Mouse (Mus musculus) midbrain, embryonic 15.5 days (tissue): Measurements from ENCODE around the gene 1700129C05Rik. TPM values are rescaled to one million over a fixed set of nuclear protein-coding genes. Genes with fewer than 3 reads are reported as not detected.

Source experiments
- ATAC-seq: fragments of 200-750 bp; cut with Nextera tagmentation; replicated peaks from 2 replicates; pipeline ENCODE4 v1.8.0; 2017; ENCODE audit warnings: moderate TSS enrichment
- H3K27ac ChIP-seq: fragments of 300-500 bp; sonication (generic); 2 replicates; pipeline ENCODE4 v1.5.1; 2015; ENCODE audit warnings: mild to moderate bottlenecking, inconsistent platforms
- H3K27me3 ChIP-seq: fragments of 300-500 bp; sonication (generic); replicated peaks from 2 replicates; pipeline ENCODE4 v1.6.1; 2015; ENCODE audit warnings: inconsistent platforms
- H3K36me3 ChIP-seq: fragments of 300-500 bp; sonication (generic); replicated peaks from 2 replicates; pipeline ENCODE4 v1.6.1; 2015; ENCODE audit warnings: inconsistent platforms
- H3K4me1 ChIP-seq: fragments of 300-500 bp; sonication (generic); 2 replicates; pipeline ENCODE4 v1.6.1; 2015; ENCODE audit warnings: inconsistent platforms
- H3K4me2 ChIP-seq: fragments of 300-500 bp; sonication (generic); 2 replicates; pipeline ENCODE4 v1.6.1; 2015; ENCODE audit warnings: inconsistent platforms, mild to moderate bottlenecking, moderate library complexity
- H3K4me3 ChIP-seq: fragments of 300-500 bp; sonication (generic); 2 replicates; pipeline ENCODE4 v1.5.1; 2015; ENCODE audit warnings: mild to moderate bottlenecking, inconsistent platforms
- H3K9ac ChIP-seq: fragments of 300-500 bp; sonication (generic); 2 replicates; pipeline ENCODE4 v1.6.1; 2015; ENCODE audit warnings: mild to moderate bottlenecking, inconsistent platforms
- H3K9me3 ChIP-seq: fragments of 300-500 bp; sonication (generic); 2 replicates; pipeline ENCODE4 v1.6.1; 2016; ENCODE audit warnings: inconsistent platforms
- WGBS: fragments of 180-500 bp; shearing (Covaris S2); methylation state at CpG from one replicate; pipeline ENCODE4 v1.1.7; 2015; ENCODE audit warnings: mixed read lengths; 5-methylcytosine and 5-hydroxymethylcytosine counted together
- polyA plus RNA-seq: library from polyadenylated mRNA; unstranded; fragments of >200 nt; fragmentation: Nextera tagmentation; extraction: Ambion mirVana; gene quantifications from 2 replicates; pipeline ENCODE4 v1.2.1, GENCODE M21; 2015

Gene 1700129C05Rik
- not detected in 2 replicates for polyA plus RNA-seq

- WGBS = 95% methylated on average over 4 of the region's 4 CpGs
Observed at GRCm38 (mm10) chr14:59142793-59143192, at the start of gene 1700129C05Rik. 1700129C05Rik (minus strand) TSS chr14:59142893.

GRCm38 (mm10) chr14:59186121-59186520 lies 43.4 kb upstream of the 1700129C05Rik start:
- WGBS = 92% methylated on average over 2 of the region's 2 CpGs
- Histone ChIP-seq H3K4me3 (no peak overlapping the region), H3K4me2 (no peak overlapping the region), H3K36me3 (no peaks in the 10 kb centered on the region), H3K4me1 (no peaks in the 10 kb centered on the region), H3K9ac (no peak overlapping the region), H3K9me3 (no peaks in the 10 kb centered on the region), H3K27ac (no peak overlapping the region), H3K27me3 (no peaks in the 10 kb centered on the region)
- ATAC-seq = no peak

More at GRCm38 (mm10) chr14:59142793-59143192, at the start of gene 1700129C05Rik:
- no peak within 1 kb of the TSS for H3K9ac ChIP-seq
- no peak within 1 kb of the TSS for H3K4me2 ChIP-seq
- no peaks in the 10 kb centered on the region for H3K9me3 ChIP-seq
- H3K4me3 ChIP-seq = no peak within 1 kb of the TSS
- H3K4me1 ChIP-seq = no peaks in the 10 kb centered on the region
- H3K27me3 ChIP-seq = no peaks in the 10 kb centered on the region
- ATAC-seq = no peak
- no peaks in the 10 kb centered on the region for H3K36me3 ChIP-seq
- H3K27ac ChIP-seq = no peak within 1 kb of the TSS

- no peaks in the 10 kb centered on the region for H3K36me3 ChIP-seq
- H3K9me3 ChIP-seq = no peaks in the 10 kb centered on the region
- H3K4me3 ChIP-seq = no peak overlapping the region
- no peaks in the 10 kb centered on the region for H3K27me3 ChIP-seq
- H3K27ac ChIP-seq = no peak overlapping the region
- no peak for ATAC-seq
- H3K4me1 ChIP-seq = no peaks in the 10 kb centered on the region
- H3K4me2 ChIP-seq = no peak overlapping the region
- H3K9ac ChIP-seq = no peak overlapping the region
Observed at GRCm38 (mm10) chr14:59185514-59185913, 42.8 kb upstream of the 1700129C05Rik start.

GRCm38 (mm10) chr14:59182732-59183131 lies 40.0 kb upstream of the 1700129C05Rik start:
- no peaks in the 10 kb centered on the region for H3K27me3 ChIP-seq
- no peak overlapping the region for H3K9ac ChIP-seq
- H3K4me3 ChIP-seq = no peak overlapping the region
- H3K4me2 ChIP-seq = no peak overlapping the region
- H3K9me3 ChIP-seq = no peaks in the 10 kb centered on the region
- WGBS = 88% methylated on average over 2 of the region's 2 CpGs
- H3K27ac ChIP-seq = no peak overlapping the region
- no peaks in the 10 kb centered on the region for H3K4me1 ChIP-seq
- no peaks in the 10 kb centered on the region for H3K36me3 ChIP-seq
- no peak for ATAC-seq

- no peaks in the 10 kb centered on the region for H3K36me3 ChIP-seq
- H3K4me3 ChIP-seq = no peak within 1 kb of the TSS
- no peaks in the 10 kb centered on the region for H3K9me3 ChIP-seq
- 88% methylated on average over 3 of the region's 3 CpGs for WGBS
- ATAC-seq = no peak
- H3K27ac ChIP-seq = no peak within 1 kb of the TSS
- H3K9ac ChIP-seq = no peak within 1 kb of the TSS
- no peak within 1 kb of the TSS for H3K4me2 ChIP-seq
- H3K27me3 ChIP-seq = no peaks in the 10 kb centered on the region
- H3K4me1 ChIP-seq = no peaks in the 10 kb centered on the region
Observed at GRCm38 (mm10) chr14:59178649-59179048, 36.0 kb upstream of the 1700129C05Rik start, which contains the start of gene Gm5142. Gm5142 (minus strand) TSS chr14:59178749.

GRCm38 (mm10) chr14:59157016-59157698 lies 14.5 kb upstream of the 1700129C05Rik start:
- no peak overlapping the region for H3K9ac ChIP-seq
- H3K27ac ChIP-seq = no peak overlapping the region
- H3K4me1 ChIP-seq = no peaks in the 10 kb centered on the region
- 68% methylated on average over 3 of the region's 3 CpGs for WGBS
- no peak for ATAC-seq
- H3K4me3 ChIP-seq = no peak overlapping the region
- H3K4me2 ChIP-seq = no peak overlapping the region
- no peaks in the 10 kb centered on the region for H3K36me3 ChIP-seq
- no peaks in the 10 kb centered on the region for H3K9me3 ChIP-seq
- no peaks in the 10 kb centered on the region for H3K27me3 ChIP-seq

GRCm38 (mm10) chr14:59155589-59155988 lies 12.9 kb upstream of the 1700129C05Rik start:
- H3K9me3 ChIP-seq = no peaks in the 10 kb centered on the region
- H3K4me2 ChIP-seq = no peak overlapping the region
- no peaks in the 10 kb centered on the region for H3K36me3 ChIP-seq
- no peaks in the 10 kb centered on the region for H3K4me1 ChIP-seq
- WGBS = 84% methylated on average over 2 of the region's 2 CpGs
- no peak overlapping the region for H3K9ac ChIP-seq
- no peaks in the 10 kb centered on the region for H3K27me3 ChIP-seq
- no peak for ATAC-seq
- H3K4me3 ChIP-seq = no peak overlapping the region
- no peak overlapping the region for H3K27ac ChIP-seq

GRCm38 (mm10) chr14:59114281-59114680 lies 28.4 kb downstream of the 1700129C05Rik start:
- no peak overlapping the region for H3K4me3 ChIP-seq
- H3K4me2 ChIP-seq = no peak overlapping the region
- H3K9me3 ChIP-seq = no peaks in the 10 kb centered on the region
- 4% methylated on average over 2 of the region's 2 CpGs for WGBS
- H3K4me1 ChIP-seq = no peaks in the 10 kb centered on the region
- no peak overlapping the region for H3K9ac ChIP-seq
- ATAC-seq = peak; percentile 67; the same call in 1 of the 2 replicates
- H3K27me3 ChIP-seq = no peaks in the 10 kb centered on the region
- H3K36me3 ChIP-seq = no peaks in the 10 kb centered on the region
- no peak overlapping the region for H3K27ac ChIP-seq

- H3K9me3 ChIP-seq = no peaks in the 10 kb centered on the region
- H3K4me3 ChIP-seq = no peak overlapping the region
- ATAC-seq = no peak
Observed at GRCm38 (mm10) chr14:59104006-59104605, 38.6 kb downstream of the 1700129C05Rik start.

GRCm38 (mm10) chr14:59093601-59094000 lies 49.1 kb downstream of the 1700129C05Rik start:
- H3K9me3 ChIP-seq = no peaks in the 10 kb centered on the region
- no peak overlapping the region for H3K4me2 ChIP-seq
- H3K4me3 ChIP-seq = no peak overlapping the region
- no peaks in the 10 kb centered on the region for H3K4me1 ChIP-seq
- H3K36me3 ChIP-seq = no peaks in the 10 kb centered on the region
- no peak overlapping the region for H3K27ac ChIP-seq
- H3K9ac ChIP-seq = no peak overlapping the region
- no peaks in the 10 kb centered on the region for H3K27me3 ChIP-seq
- ATAC-seq = no peak

More at GRCm38 (mm10) chr14:59104006-59104605, 38.6 kb downstream of the 1700129C05Rik start:
- Histone ChIP-seq H3K4me2 (no peak overlapping the region), H3K27me3 (no peaks in the 10 kb centered on the region), H3K9ac (no peak overlapping the region), H3K36me3 (no peaks in the 10 kb centered on the region), H3K4me1 (no peaks in the 10 kb centered on the region), H3K27ac (no peak overlapping the region)
- 22% methylated on average over 10 of the region's 10 CpGs for WGBS

- 35% methylated on average over 6 of the region's 6 CpGs for WGBS
- Histone ChIP-seq H3K27ac (no peak overlapping the region), H3K9ac (no peak overlapping the region), H3K4me3 (no peak overlapping the region), H3K9me3 (no peaks in the 10 kb centered on the region), H3K36me3 (no peaks in the 10 kb centered on the region), H3K4me2 (no peak overlapping the region), H3K4me1 (no peaks in the 10 kb centered on the region), H3K27me3 (no peaks in the 10 kb centered on the region)
- no peak for ATAC-seq
Observed at GRCm38 (mm10) chr14:59084396-59084795, 58.3 kb downstream of the 1700129C05Rik start.
